Mouse (Mus musculus): ENCODE results near the gene Fam124b. TPM values are rescaled to one million over a fixed set of nuclear protein-coding genes. Genes with fewer than 3 reads are reported as not detected.

Fam124b gene
- 0.72 and 0.95 TPM in 2 replicates for polyA plus RNA-seq (2016; fragmentation: Nextera tagmentation; extraction: Ambion mirVana)

- no peak within 1 kb of the TSS for H3K4me3 ChIP-seq
- no peaks in the 10 kb centered on the region for H3K9me3 ChIP-seq
- ATAC-seq (ENCODE audit: low FRiP score, low read depth) = no peak
- no peaks in the 10 kb centered on the region for H3K27me3 ChIP-seq (replicated peaks)
- 80% methylated on average over 6 of the region's 6 CpGs for WGBS
- H3K4me2 ChIP-seq (replicated peaks) = no peak within 1 kb of the TSS
- no peaks in the 10 kb centered on the region for H3K36me3 ChIP-seq
- no peak within 1 kb of the TSS for H3K27ac ChIP-seq
- H3K4me1 ChIP-seq = no peaks in the 10 kb centered on the region
- H3K9ac ChIP-seq = no peak within 1 kb of the TSS
Measured at GRCm38 (mm10) chr1:80218268-80218667, at the start of gene Fam124b. TSS of gene Fam124b (minus strand) at chr1:80218473.

GRCm38 (mm10) chr1:80260443-80260842 lies 42.2 kb upstream of the Fam124b start:
- H3K4me2 ChIP-seq (replicated peaks) = no peak overlapping the region
- H3K27me3 ChIP-seq (replicated peaks) = no peaks in the 10 kb centered on the region
- H3K4me3 ChIP-seq = no peak overlapping the region
- H3K4me1 ChIP-seq = no peaks in the 10 kb centered on the region
- H3K9ac ChIP-seq = no peak overlapping the region
- no peaks in the 10 kb centered on the region for H3K9me3 ChIP-seq
- H3K27ac ChIP-seq = no peak overlapping the region
- WGBS = 71% methylated on average over 1 of the region's 1 CpGs
- H3K36me3 ChIP-seq = no peaks in the 10 kb centered on the region
- no peak for ATAC-seq (ENCODE audit: low FRiP score, low read depth)

- no peak overlapping the region for H3K27ac ChIP-seq
- H3K27me3 ChIP-seq (replicated peaks) = no peaks in the 10 kb centered on the region
- no peak overlapping the region for H3K4me2 ChIP-seq (replicated peaks)
- H3K9ac ChIP-seq = no peak overlapping the region
- H3K4me3 ChIP-seq = no peak overlapping the region
- H3K36me3 ChIP-seq = no peaks in the 10 kb centered on the region
- H3K4me1 ChIP-seq = no peaks in the 10 kb centered on the region
- 84% methylated on average over 4 of the region's 4 CpGs for WGBS
- ATAC-seq (ENCODE audit: low FRiP score, low read depth) = no peak; the same call in 1 of the 2 replicates
- no peaks in the 10 kb centered on the region for H3K9me3 ChIP-seq
Measured at GRCm38 (mm10) chr1:80258632-80259031, 40.4 kb upstream of the Fam124b start.

- H3K27ac ChIP-seq = no peak overlapping the region
- H3K4me2 ChIP-seq (replicated peaks) = no peak overlapping the region
- H3K27me3 ChIP-seq (replicated peaks) = no peaks in the 10 kb centered on the region
- no peaks in the 10 kb centered on the region for H3K36me3 ChIP-seq
- H3K4me1 ChIP-seq = no peaks in the 10 kb centered on the region
- H3K9me3 ChIP-seq = no peaks in the 10 kb centered on the region
- no peak for ATAC-seq (ENCODE audit: low FRiP score, low read depth)
- H3K9ac ChIP-seq = no peak overlapping the region
- no peak overlapping the region for H3K4me3 ChIP-seq
Measured at GRCm38 (mm10) chr1:80253309-80253708, 35.0 kb upstream of the Fam124b start.

GRCm38 (mm10) chr1:80250247-80250646 lies 32.0 kb upstream of the Fam124b start:
- Histone ChIP-seq H3K36me3 (no peaks in the 10 kb centered on the region), H3K4me1 (no peaks in the 10 kb centered on the region), H3K27me3 (replicated peaks) (no peaks in the 10 kb centered on the region), H3K9me3 (no peaks in the 10 kb centered on the region), H3K4me3 (no peak overlapping the region), H3K27ac (no peak overlapping the region), H3K9ac (no peak overlapping the region), H3K4me2 (replicated peaks) (no peak overlapping the region)
- ATAC-seq (ENCODE audit: low FRiP score, low read depth) = no peak
- whole genome bisulfite sequencing = 91% methylated on average over 5 of the region's 5 CpGs

GRCm38 (mm10) chr1:80247131-80247530 lies 28.9 kb upstream of the Fam124b start:
- Histone ChIP-seq H3K4me1 (no peaks in the 10 kb centered on the region), H3K27ac (no peak overlapping the region), H3K4me3 (no peak overlapping the region), H3K36me3 (no peaks in the 10 kb centered on the region), H3K4me2 (replicated peaks) (no peak overlapping the region), H3K9me3 (no peaks in the 10 kb centered on the region), H3K27me3 (replicated peaks) (no peaks in the 10 kb centered on the region), H3K9ac (no peak overlapping the region)
- no peak for ATAC-seq (ENCODE audit: low FRiP score, low read depth)

GRCm38 (mm10) chr1:80244123-80244522 lies 25.9 kb upstream of the Fam124b start:
- 73% methylated on average over 3 of the region's 3 CpGs for WGBS
- no peak overlapping the region for H3K27ac ChIP-seq
- H3K4me3 ChIP-seq = no peak overlapping the region
- no peak overlapping the region for H3K9ac ChIP-seq
- no peaks in the 10 kb centered on the region for H3K36me3 ChIP-seq
- no peaks in the 10 kb centered on the region for H3K27me3 ChIP-seq (replicated peaks)
- H3K4me2 ChIP-seq (replicated peaks) = no peak overlapping the region
- ATAC-seq (ENCODE audit: low FRiP score, low read depth) = no peak
- no peaks in the 10 kb centered on the region for H3K9me3 ChIP-seq
- H3K4me1 ChIP-seq = 0 out of 2 replicates have a peak, but pooled peaks cover 6% of the 10 kb centered on the region

- Histone ChIP-seq H3K4me2 (replicated peaks) (no peak overlapping the region), H3K4me1 (0 out of 2 replicates have a peak, but pooled peaks cover 12% of the 10 kb centered on the region), H3K9ac (no peak overlapping the region), H3K36me3 (no peaks in the 10 kb centered on the region), H3K27me3 (replicated peaks) (no peaks in the 10 kb centered on the region), H3K4me3 (no peak overlapping the region), H3K27ac (no peak overlapping the region), H3K9me3 (no peaks in the 10 kb centered on the region)
- no peak for ATAC-seq (ENCODE audit: low FRiP score, low read depth)
- WGBS = 94% methylated on average over 6 of the region's 6 CpGs
Measured at GRCm38 (mm10) chr1:80241579-80241978, 23.3 kb upstream of the Fam124b start.

- no peaks in the 10 kb centered on the region for H3K27me3 ChIP-seq (replicated peaks)
- no peak overlapping the region for H3K4me3 ChIP-seq
- H3K4me2 ChIP-seq (replicated peaks) = no peak overlapping the region
- WGBS = 29% methylated on average over 12 of the region's 12 CpGs
- no peak overlapping the region for H3K27ac ChIP-seq
- H3K9me3 ChIP-seq = no peaks in the 10 kb centered on the region
- H3K9ac ChIP-seq = no peak overlapping the region
- ATAC-seq (ENCODE audit: low FRiP score, low read depth) = peak; percentile 71; the same call in 1 of the 2 replicates
- H3K36me3 ChIP-seq = no peaks in the 10 kb centered on the region
- 0 out of 2 replicates have a peak, but pooled peaks cover 12% of the 10 kb centered on the region for H3K4me1 ChIP-seq
Measured at GRCm38 (mm10) chr1:80240017-80240660, 21.9 kb upstream of the Fam124b start.

- Histone ChIP-seq H3K4me2 (replicated peaks) (no peak overlapping the region), H3K4me3 (no peak overlapping the region), H3K27ac (no peak overlapping the region), H3K4me1 (0 out of 2 replicates have a peak, but pooled peaks cover 12% of the 10 kb centered on the region), H3K9ac (no peak overlapping the region), H3K9me3 (no peaks in the 10 kb centered on the region), H3K27me3 (replicated peaks) (no peaks in the 10 kb centered on the region), H3K36me3 (no peaks in the 10 kb centered on the region)
- 83% methylated on average over 11 of the region's 11 CpGs for WGBS
- ATAC-seq (ENCODE audit: low FRiP score, low read depth) = no peak
Measured at GRCm38 (mm10) chr1:80239481-80239880, 21.2 kb upstream of the Fam124b start.

GRCm38 (mm10) chr1:80236951-80237702 lies 18.9 kb upstream of the Fam124b start:
- Histone ChIP-seq H3K9ac (no peak overlapping the region), H3K4me3 (no peak overlapping the region), H3K36me3 (no peaks in the 10 kb centered on the region), H3K4me2 (replicated peaks) (no peak overlapping the region), H3K27ac (no peak overlapping the region), H3K27me3 (replicated peaks) (no peaks in the 10 kb centered on the region), H3K9me3 (no peaks in the 10 kb centered on the region), H3K4me1 (0 out of 2 replicates have a peak, but pooled peaks cover 12% of the 10 kb centered on the region)
- ATAC-seq (ENCODE audit: low FRiP score, low read depth) = peak; percentile 39; the same call in 1 of the 2 replicates
- WGBS = 53% methylated on average over 11 of the region's 11 CpGs

GRCm38 (mm10) chr1:80236126-80236525 lies 17.9 kb upstream of the Fam124b start:
- H3K4me2 ChIP-seq (replicated peaks) = no peak overlapping the region
- no peak overlapping the region for H3K9ac ChIP-seq
- 3% methylated on average over 1 of the region's 1 CpGs for WGBS
- H3K9me3 ChIP-seq = no peaks in the 10 kb centered on the region
- no peak overlapping the region for H3K4me3 ChIP-seq
- H3K4me1 ChIP-seq = 0 out of 2 replicates have a peak, but pooled peaks cover 12% of the 10 kb centered on the region
- H3K27ac ChIP-seq = no peak overlapping the region
- no peaks in the 10 kb centered on the region for H3K36me3 ChIP-seq
- no peaks in the 10 kb centered on the region for H3K27me3 ChIP-seq (replicated peaks)
- ATAC-seq (ENCODE audit: low FRiP score, low read depth) = no peak
